Mouse (Mus musculus): ENCODE results near the gene Scn4a.

Scn4a gene

GRCm38 (mm10) chr11:106314333-106314812, 38.7 kb downstream of the Scn4a start, which contains the start of gene Cd79b:
Cd79b (minus strand) TSS chr11:106314762.
- no peak for DNase-seq (ENCODE audit: low spot score in 2 of 2)

GRCm38 (mm10) chr11:106313533-106313932, 39.6 kb downstream of the Scn4a start:
- DNase-seq (ENCODE audit: low spot score in 2 of 2): no peak

GRCm38 (mm10) chr11:106310123-106310522, 43.0 kb downstream of the Scn4a start:
- DNase-seq (ENCODE audit: low spot score in 2 of 2): no peak

- DNase-seq (ENCODE audit: low spot score in 2 of 2): no peak
These were observed 44.9 kb downstream of the Scn4a start for GRCm38 (mm10) chr11:106308162-106308561.

GRCm38 (mm10) chr11:106307432-106307831, 45.7 kb downstream of the Scn4a start:
- DNase-seq (ENCODE audit: low spot score in 2 of 2): no peak

- DNase-seq (ENCODE audit: low spot score in 2 of 2): no peak
These were observed 46.3 kb downstream of the Scn4a start for GRCm38 (mm10) chr11:106306758-106307157.

GRCm38 (mm10) chr11:106306065-106306385, 47.1 kb downstream of the Scn4a start:
- no peak for DNase-seq (ENCODE audit: low spot score in 2 of 2)

GRCm38 (mm10) chr11:106305348-106306064, 47.6 kb downstream of the Scn4a start:
- DNase-seq (ENCODE audit: low spot score in 2 of 2): no peak

GRCm38 (mm10) chr11:106302634-106303033, 50.5 kb downstream of the Scn4a start:
- DNase-seq (ENCODE audit: low spot score in 2 of 2): peak in 1 of 2 experiments; percentile 56

- DNase-seq (ENCODE audit: low spot score in 2 of 2): no peak
These were observed 51.3 kb downstream of the Scn4a start, which contains the start of gene Gh for GRCm38 (mm10) chr11:106301765-106302164. Gh (minus strand) TSS chr11:106301865.

- DNase-seq (ENCODE audit: low spot score in 2 of 2): peak in 1 of 2 experiments; percentile 45
These were observed 61.2 kb downstream of the Scn4a start for GRCm38 (mm10) chr11:106291861-106292260.

- no peak for DNase-seq (ENCODE audit: low spot score in 2 of 2)
These were observed 62.7 kb downstream of the Scn4a start for GRCm38 (mm10) chr11:106290376-106290775.

- DNase-seq (ENCODE audit: low spot score in 2 of 2): peak; percentile 60 to 85
These were observed 63.7 kb downstream of the Scn4a start for GRCm38 (mm10) chr11:106289369-106289768.

- DNase-seq (ENCODE audit: low spot score in 2 of 2): no peak
These were observed 66.1 kb downstream of the Scn4a start for GRCm38 (mm10) chr11:106286987-106287386.

- no peak for DNase-seq (ENCODE audit: low spot score in 2 of 2)
These were observed 66.9 kb downstream of the Scn4a start for GRCm38 (mm10) chr11:106286206-106286605.

- DNase-seq (ENCODE audit: low spot score in 2 of 2): no peak
These were observed 69.0 kb downstream of the Scn4a start for GRCm38 (mm10) chr11:106284126-106284525.

- no peak for DNase-seq (ENCODE audit: low spot score in 2 of 2)
These were observed 69.7 kb downstream of the Scn4a start for GRCm38 (mm10) chr11:106283371-106283770.

GRCm38 (mm10) chr11:106282452-106282851, 70.6 kb downstream of the Scn4a start:
- DNase-seq (ENCODE audit: low spot score in 2 of 2): no peak

GRCm38 (mm10) chr11:106276454-106276853, 76.6 kb downstream of the Scn4a start, which contains the start of gene Tcam1:
Tcam1 (plus strand) TSS chr11:106276672.
- DNase-seq (ENCODE audit: low spot score in 2 of 2): peak; percentile 92 to 96

- DNase-seq (ENCODE audit: low spot score in 2 of 2): no peak
These were observed 78.1 kb downstream of the Scn4a start for GRCm38 (mm10) chr11:106274971-106275411.

- DNase-seq (ENCODE audit: low spot score in 2 of 2): no peak
These were observed 78.7 kb downstream of the Scn4a start for GRCm38 (mm10) chr11:106274374-106274773.

- no peak for DNase-seq (ENCODE audit: low spot score in 2 of 2)
These were observed 79.3 kb downstream of the Scn4a start for GRCm38 (mm10) chr11:106273811-106274210.

- DNase-seq (ENCODE audit: low spot score in 2 of 2): no peak
These were observed 79.8 kb downstream of the Scn4a start for GRCm38 (mm10) chr11:106273311-106273684.
